Mouse (Mus musculus): ENCODE results near the gene Klhl3.
"Not testable (repeated sequence)": the region's sequence is repeated elsewhere in the genome, so short reads cannot be mapped to it uniquely, and the experiment has no call there.

Gene Klhl3

GRCm38 (mm10) chr13:58113061-58113900 is at the start of gene Klhl3:
TSS of gene Klhl3 (minus strand) at chr13:58113592.
- peak; percentile 43 for DNase-seq (ENCODE audit: low read depth)

- DNase-seq (ENCODE audit: low read depth): no peak
Measured at GRCm38 (mm10) chr13:58160761-58161160, 47.4 kb upstream of the Klhl3 start.

DNA sequence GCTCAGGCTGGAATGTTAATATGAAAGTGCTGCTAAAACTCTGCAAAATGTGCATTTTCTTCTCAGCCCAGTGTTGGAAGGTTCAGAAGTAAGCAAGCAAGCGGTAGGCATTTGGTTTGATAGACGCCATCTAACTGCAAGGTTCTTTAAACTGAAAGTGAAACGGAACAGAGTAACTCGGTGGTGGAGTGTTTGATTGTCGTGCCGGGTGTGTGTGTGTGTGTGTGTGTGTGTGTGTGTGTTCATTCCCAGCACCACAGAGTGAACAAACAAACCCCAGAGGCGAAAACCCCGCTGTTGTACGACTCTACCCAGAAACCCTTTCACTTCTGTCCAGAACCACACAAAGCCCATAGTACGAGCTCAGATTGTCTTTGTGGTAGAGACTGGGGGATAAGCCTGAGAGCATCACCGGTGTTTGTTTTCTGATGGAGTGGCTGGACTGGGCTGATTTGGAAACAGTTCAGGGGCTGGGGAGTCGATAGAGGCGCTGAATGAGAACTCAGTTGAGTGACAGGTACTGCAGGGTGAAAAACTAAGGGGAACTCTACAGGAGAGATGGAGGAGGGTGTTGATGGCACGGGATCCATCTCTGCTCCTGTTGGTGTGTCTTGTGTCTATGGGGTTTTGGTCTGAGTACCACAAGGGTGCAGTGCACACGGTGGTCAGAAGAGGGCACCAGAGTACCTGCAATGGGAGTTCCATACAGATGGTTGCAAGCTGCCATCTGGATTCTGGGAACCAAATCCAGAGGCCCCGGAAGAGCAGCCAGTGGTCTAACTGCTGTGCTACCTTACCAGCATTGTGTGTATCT is 44.9 kb upstream of the Klhl3 start:
- peak; percentile 95 for DNase-seq (ENCODE audit: low read depth)

DNA sequence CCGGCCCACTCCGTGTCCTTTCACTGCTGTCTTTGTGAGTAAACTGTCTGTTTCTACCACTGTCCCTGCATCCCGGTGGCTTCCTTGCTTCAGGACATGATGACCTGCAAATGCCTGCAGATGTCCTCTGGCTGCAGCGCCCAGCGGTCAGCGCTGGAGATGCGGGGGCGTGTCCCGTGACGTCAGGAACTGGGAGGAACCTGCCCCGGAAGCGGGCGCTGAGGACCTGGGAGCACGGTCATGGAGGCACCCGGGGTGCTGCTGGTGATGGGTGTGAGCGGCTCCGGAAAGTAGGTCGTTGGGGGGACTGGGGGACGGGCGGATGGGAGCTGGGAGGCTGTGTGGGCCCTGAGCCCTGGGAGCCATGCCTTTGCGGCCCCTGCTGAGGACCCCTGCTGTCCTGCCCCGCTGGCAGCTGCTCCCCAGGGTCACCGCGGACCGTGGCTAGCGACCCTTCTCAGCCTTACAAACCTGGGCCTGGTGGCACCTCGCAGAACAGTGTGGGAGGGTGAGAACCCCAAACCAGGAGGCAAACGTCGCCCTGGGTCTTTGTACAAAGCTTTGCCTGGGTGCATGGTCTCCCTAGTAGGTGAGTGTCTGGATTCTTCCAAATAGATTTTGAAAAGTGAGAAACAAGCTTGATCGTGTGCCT is 44.2 kb upstream of the Klhl3 start, which contains the start of gene Idnk:
Idnk (plus strand) TSS at position 203 of the 652 bp plus-strand sequence.
- peak; percentile 88 for DNase-seq (ENCODE audit: low read depth)

DNA sequence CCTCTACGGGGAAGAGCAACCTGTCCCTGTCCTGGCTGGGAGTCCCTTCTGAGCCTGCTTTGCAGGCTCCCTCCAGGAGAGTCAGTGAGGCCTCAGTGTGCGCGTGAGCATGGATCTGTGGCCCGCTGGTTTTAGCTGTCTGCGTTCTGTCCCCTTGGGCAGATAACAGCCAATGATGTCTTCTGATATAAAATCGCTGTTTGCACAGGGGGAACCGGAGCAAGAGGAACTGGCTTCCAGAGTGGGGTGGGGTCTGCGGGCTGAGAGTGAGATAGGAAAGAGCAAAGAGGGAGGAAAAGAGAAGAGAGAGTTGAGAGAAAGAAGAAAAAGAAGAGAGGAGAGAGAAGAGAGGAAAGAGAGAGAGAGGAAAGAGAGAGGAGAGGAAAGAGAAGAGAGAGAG is 43.6 kb upstream of the Klhl3 start:
- DNase-seq (ENCODE audit: low read depth): no peak

- no peak for DNase-seq (ENCODE audit: low read depth)
Measured at GRCm38 (mm10) chr13:58156031-58156430, 42.6 kb upstream of the Klhl3 start.

- DNase-seq (ENCODE audit: low read depth): no peak
Measured at GRCm38 (mm10) chr13:58150442-58150841, 37.0 kb upstream of the Klhl3 start.

DNA sequence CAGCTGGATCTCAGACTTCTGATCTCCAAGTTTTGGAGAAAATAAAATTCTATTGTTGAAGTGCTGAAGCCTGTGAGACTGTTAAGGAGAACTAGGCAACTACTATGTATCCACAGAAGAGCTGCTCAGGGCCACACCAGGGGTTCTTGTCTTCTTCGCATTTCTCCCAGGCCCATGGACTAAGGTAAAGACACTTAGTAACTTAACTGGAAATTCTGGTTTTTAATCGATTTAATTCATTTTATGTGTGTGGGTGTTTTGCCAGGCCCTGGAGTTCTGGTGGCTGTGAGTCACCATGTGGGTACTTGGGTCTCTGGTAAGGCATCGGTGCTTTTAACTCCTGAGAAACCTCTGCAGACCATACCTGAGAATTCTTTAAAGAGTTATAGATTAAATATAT is 36.2 kb upstream of the Klhl3 start:
- DNase-seq (ENCODE audit: low read depth): no peak

DNA sequence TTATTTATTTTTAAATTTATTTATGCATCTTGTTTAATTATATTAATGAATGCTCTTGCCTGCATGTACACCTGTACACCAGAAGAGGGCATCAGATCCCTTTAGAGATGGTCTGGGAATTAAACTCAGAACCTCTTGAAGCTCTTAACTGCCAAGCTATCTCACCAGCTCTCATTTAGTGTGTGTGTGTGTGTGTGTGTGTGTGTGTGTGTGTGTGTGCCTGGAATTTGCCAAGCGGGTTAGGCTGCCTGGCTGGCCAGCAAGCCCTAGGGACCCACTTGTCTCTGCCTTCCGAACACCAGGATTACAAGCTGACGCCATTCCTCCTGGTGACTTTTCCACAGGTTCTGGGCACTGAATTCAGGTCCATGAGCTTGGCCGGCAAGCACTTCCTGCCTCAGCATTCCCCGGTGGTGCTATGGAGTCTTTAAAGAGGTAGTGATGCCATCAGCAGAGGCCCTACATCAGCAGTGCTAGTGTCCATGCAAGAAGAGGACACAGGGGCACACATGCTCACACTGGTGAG is 35.7 kb upstream of the Klhl3 start:
- DNase-seq (ENCODE audit: low read depth): peak; percentile 53

DNA sequence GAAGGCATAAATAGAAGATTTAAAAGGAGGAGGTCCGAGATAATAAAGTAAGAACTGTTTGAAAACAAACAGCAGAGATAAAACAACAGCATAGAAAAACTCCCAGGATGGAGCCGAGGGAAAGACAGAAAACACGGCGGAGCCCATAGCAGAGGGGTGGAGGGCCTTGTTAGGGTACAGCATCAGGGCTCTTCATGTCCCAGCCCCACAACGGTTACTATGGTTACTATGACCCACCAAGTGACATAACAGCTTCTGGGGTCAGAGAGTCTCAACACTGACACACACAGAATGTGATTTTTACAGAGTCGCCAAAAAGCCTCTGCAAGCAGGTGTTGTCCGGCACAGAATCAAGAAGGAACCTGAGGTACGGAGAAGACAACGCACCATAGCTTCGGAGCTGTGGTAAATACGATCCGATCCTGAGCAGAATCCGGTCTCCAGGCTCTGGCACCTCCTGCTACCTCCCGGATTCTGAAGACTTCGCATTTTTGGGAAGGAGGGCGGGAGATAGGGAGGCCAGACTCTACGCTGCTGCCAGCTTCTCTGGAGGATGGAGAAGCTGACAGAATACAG is 35.0 kb upstream of the Klhl3 start:
- peak; percentile 68 for DNase-seq (ENCODE audit: low read depth)

DNA sequence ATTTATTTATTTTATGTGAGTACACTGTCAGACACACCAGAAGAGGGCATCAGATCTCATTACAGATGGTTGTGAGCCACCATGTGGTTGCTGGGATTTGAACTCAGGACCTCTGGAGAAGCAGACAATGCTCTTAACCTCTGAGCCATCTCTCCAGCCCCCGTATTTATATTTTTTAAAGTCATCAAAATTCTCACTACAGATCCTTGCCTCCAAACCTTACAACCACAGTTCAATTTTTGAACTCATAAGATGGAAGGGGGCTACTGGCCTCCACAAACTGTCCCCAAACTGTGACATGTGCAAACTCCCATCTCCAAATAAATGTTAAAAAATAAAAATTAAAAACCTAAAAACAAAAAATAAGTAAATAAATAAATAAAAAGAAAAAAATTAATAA is 34.4 kb upstream of the Klhl3 start:
- no peak for DNase-seq (ENCODE audit: low read depth)

- DNase-seq (ENCODE audit: low read depth): not testable (repeated sequence)
Measured at GRCm38 (mm10) chr13:58146603-58147002, 33.2 kb upstream of the Klhl3 start.

DNA sequence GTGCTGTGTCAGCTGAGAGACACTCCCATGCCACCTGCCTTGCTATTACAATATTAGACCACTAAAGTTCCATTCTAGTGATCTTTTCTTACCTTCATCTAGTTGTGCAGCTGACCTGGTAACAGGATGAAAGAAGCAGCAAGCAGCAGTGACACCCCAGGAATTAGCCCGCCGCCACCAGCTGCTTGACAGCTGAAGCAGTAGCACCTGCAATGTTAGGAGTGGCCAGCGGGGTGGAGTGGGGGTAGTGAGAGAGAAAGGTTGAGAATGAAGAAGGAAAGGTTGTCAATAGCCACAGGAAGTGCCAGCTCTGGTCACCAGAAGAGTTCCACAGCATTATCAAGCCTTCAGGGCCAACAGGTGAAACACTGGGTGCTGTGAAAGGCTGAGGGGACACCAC is 18.3 kb upstream of the Klhl3 start:
- no peak for DNase-seq (ENCODE audit: low read depth)

- peak; percentile 35 for DNase-seq (ENCODE audit: low read depth)
Measured at GRCm38 (mm10) chr13:58129687-58130246, 16.4 kb upstream of the Klhl3 start.

GRCm38 (mm10) chr13:58128768-58129671 is 15.6 kb upstream of the Klhl3 start:
- DNase-seq (ENCODE audit: low read depth): peak; percentile 96

DNA sequence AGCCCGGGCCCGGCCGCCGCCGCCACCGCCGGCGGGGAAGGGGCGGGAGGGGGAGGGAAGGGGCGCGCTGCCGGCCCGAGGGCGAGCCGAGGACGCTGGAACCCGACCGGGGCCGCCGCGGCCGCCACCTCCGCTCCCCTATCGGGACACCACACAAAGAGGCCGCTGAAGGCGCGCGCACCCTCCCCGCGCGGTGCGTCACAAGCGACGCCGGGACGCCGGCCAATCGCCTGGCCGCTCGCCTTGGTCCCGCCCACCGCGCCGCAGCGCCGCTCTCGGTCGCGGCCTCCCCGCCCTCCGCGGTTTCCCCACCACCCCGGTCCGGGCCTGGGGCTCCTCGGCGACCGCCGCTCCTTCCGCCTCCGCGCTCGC is 15.0 kb upstream of the Klhl3 start, which contains the start of gene Hnrnpa0:
Hnrnpa0 (minus strand) TSS at position 161 of the 372 bp plus-strand sequence.
- DNase-seq (ENCODE audit: low read depth): peak; percentile 96

DNA sequence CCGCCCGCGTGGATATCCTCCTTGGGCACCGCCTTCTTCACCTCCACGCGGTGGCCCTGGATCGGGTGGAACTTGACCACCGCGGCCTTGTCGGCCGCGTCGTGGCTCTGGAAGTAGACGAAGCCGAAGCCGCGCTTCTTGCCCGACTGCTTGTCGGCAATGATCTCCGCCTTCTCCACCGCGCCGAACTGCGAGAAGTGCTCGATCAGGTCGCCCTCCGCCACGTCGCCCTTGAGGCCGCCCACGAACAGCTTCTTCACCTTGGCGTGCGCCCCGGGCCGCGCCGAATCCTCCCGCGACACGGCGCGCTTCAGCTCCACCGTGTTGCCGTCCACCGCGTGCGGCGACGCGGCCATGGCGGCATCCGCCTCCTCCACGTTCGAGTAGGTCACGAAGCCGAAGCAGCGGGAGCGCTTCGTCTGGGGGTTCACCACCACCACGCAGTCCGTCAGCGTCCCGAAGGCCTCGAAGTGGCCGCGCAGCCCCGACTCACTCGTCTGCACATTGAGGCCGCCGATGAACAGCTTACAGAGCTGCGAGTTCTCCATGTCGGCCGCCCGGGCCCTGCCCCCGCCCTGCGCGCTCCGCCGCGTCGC is 14.5 kb upstream of the Klhl3 start:
- DNase-seq (ENCODE audit: low read depth): peak; percentile 67

GRCm38 (mm10) chr13:58126862-58127765 is 13.7 kb upstream of the Klhl3 start:
- peak; percentile 36 for DNase-seq (ENCODE audit: low read depth)

- DNase-seq (ENCODE audit: low read depth): peak; percentile 81
Measured at GRCm38 (mm10) chr13:58126126-58126525, 12.7 kb upstream of the Klhl3 start.
